Mouse (Mus musculus): Measurements from ENCODE around the gene Mboat2. TPM values are rescaled to one million over a fixed set of nuclear protein-coding genes. Genes with fewer than 3 reads are reported as not detected.

Mboat2 gene
- polyA plus RNA-seq, 1 experiment from 2014 or later: 32.1 TPM

GRCm38 (mm10) chr12:24878735-24879362, 48.2 kb downstream of the Mboat2 start:
- WGBS: 53% methylated on average over 5 of the region's 5 CpGs
- H3K4me2 ChIP-seq (replicated peaks; ENCODE audit: low read depth, low read length): no peak overlapping the region
- peak; percentile 49; the same call in 1 of the 2 replicates for ATAC-seq
- no peaks in the 10 kb centered on the region for H3K9me3 ChIP-seq (ENCODE audit: low read length)
- H3K4me3 ChIP-seq (ENCODE audit: low read depth, low read length): no peak overlapping the region
- no peak overlapping the region for H3K27ac ChIP-seq (ENCODE audit: low read length)
- DNase-seq (ENCODE audit: low spot score): no peak
- 0 out of 2 replicates have a peak, but pooled peaks cover 3% of the 10 kb centered on the region for H3K36me3 ChIP-seq (ENCODE audit: insufficient read depth, low read length)
- peaks cover 16% of the 10 kb centered on the region; the same call in 1 of the 2 replicates for H3K4me1 ChIP-seq (ENCODE audit: insufficient read depth, low read depth, low read length)
- H3K27me3 ChIP-seq (replicated peaks; ENCODE audit: insufficient read depth, low read length): no peaks in the 10 kb centered on the region
- no peak overlapping the region for H3K9ac ChIP-seq (replicated peaks; ENCODE audit: low read depth)
- no peak for TF ChIP-seq EP300 (IDR thresholded peaks at IDR 0.05)
- TF ChIP-seq CTCF (IDR thresholded peaks at IDR 0.05): no peak

- no peak overlapping the region for H3K4me3 ChIP-seq (ENCODE audit: low read depth, low read length)
- peaks cover 16% of the 10 kb centered on the region; the same call in 1 of the 2 replicates for H3K4me1 ChIP-seq (ENCODE audit: insufficient read depth, low read depth, low read length)
- WGBS: 64% methylated on average over 10 of the region's 10 CpGs
- H3K9me3 ChIP-seq (ENCODE audit: low read length): no peaks in the 10 kb centered on the region
- H3K36me3 ChIP-seq (ENCODE audit: insufficient read depth, low read length): 0 out of 2 replicates have a peak, but pooled peaks cover 3% of the 10 kb centered on the region
- no peak for DNase-seq (ENCODE audit: low spot score)
- ATAC-seq: no peak
- no peak overlapping the region for H3K9ac ChIP-seq (replicated peaks; ENCODE audit: low read depth)
- H3K4me2 ChIP-seq (replicated peaks; ENCODE audit: low read depth, low read length): no peak overlapping the region
- no peak for TF ChIP-seq EP300 (IDR thresholded peaks at IDR 0.05)
- TF ChIP-seq CTCF (IDR thresholded peaks at IDR 0.05): no peak
- no peak overlapping the region for H3K27ac ChIP-seq (ENCODE audit: low read length)
- H3K27me3 ChIP-seq (replicated peaks; ENCODE audit: insufficient read depth, low read length): no peaks in the 10 kb centered on the region
These were observed 48.9 kb downstream of the Mboat2 start for GRCm38 (mm10) chr12:24879613-24880029.

GRCm38 (mm10) chr12:24883279-24883678, 52.6 kb downstream of the Mboat2 start:
- no peak overlapping the region for H3K4me2 ChIP-seq (replicated peaks; ENCODE audit: low read depth, low read length)
- no peaks in the 10 kb centered on the region; the same call in 1 of the 2 replicates for H3K4me1 ChIP-seq (ENCODE audit: insufficient read depth, low read depth, low read length)
- 0 out of 2 replicates have a peak, but pooled peaks cover 3% of the 10 kb centered on the region for H3K36me3 ChIP-seq (ENCODE audit: insufficient read depth, low read length)
- H3K27me3 ChIP-seq (replicated peaks; ENCODE audit: insufficient read depth, low read length): no peaks in the 10 kb centered on the region
- H3K4me3 ChIP-seq (ENCODE audit: low read depth, low read length): no peak overlapping the region
- no peak overlapping the region for H3K9ac ChIP-seq (replicated peaks; ENCODE audit: low read depth)
- WGBS: 65% methylated on average over 3 of the region's 3 CpGs
- DNase-seq (ENCODE audit: low spot score): peak; percentile 72
- peak overlapping the region; percentile 38; the same call in 1 of the 2 replicates for H3K27ac ChIP-seq (ENCODE audit: low read length)
- ATAC-seq: peak; percentile 66
- H3K9me3 ChIP-seq (ENCODE audit: low read length): no peaks in the 10 kb centered on the region
- TF ChIP-seq CTCF (IDR thresholded peaks at IDR 0.05) (no peak), EP300 (IDR thresholded peaks at IDR 0.05) (0 out of 2 replicates have a peak, but pooled peaks have one; percentile 16)

- H3K4me3 ChIP-seq (ENCODE audit: low read depth, low read length): no peak overlapping the region
- H3K27me3 ChIP-seq (replicated peaks; ENCODE audit: insufficient read depth, low read length): no peaks in the 10 kb centered on the region
- no peak overlapping the region for H3K27ac ChIP-seq (ENCODE audit: low read length)
- ATAC-seq (no peak), DNase-seq (ENCODE audit: low spot score) (no peak)
- H3K9me3 ChIP-seq (ENCODE audit: low read length): no peaks in the 10 kb centered on the region
- no peak overlapping the region for H3K4me2 ChIP-seq (replicated peaks; ENCODE audit: low read depth, low read length)
- no peaks in the 10 kb centered on the region for H3K4me1 ChIP-seq (ENCODE audit: insufficient read depth, low read depth, low read length)
- no peak overlapping the region for H3K9ac ChIP-seq (replicated peaks; ENCODE audit: low read depth)
- TF ChIP-seq CTCF (IDR thresholded peaks at IDR 0.05) (no peak), EP300 (IDR thresholded peaks at IDR 0.05) (no peak)
- H3K36me3 ChIP-seq (ENCODE audit: insufficient read depth, low read length): 0 out of 2 replicates have a peak, but pooled peaks cover 3% of the 10 kb centered on the region
These were observed 56.1 kb downstream of the Mboat2 start for GRCm38 (mm10) chr12:24886800-24887199.

- H3K27ac ChIP-seq (ENCODE audit: low read length): peak overlapping the region; percentile 43; the same call in 1 of the 2 replicates
- peak; percentile 99 for TF ChIP-seq EP300 (IDR thresholded peaks at IDR 0.05)
- TF ChIP-seq CTCF (IDR thresholded peaks at IDR 0.05): no peak
These were observed 58.8 kb downstream of the Mboat2 start for GRCm38 (mm10) chr12:24889371-24890051.

GRCm38 (mm10) chr12:24890158-24890557, 59.5 kb downstream of the Mboat2 start:
- Histone ChIP-seq H3K27ac (ENCODE audit: low read length) (0 out of 2 replicates have a peak overlapping the region, but pooled peaks have one; percentile 43), H3K36me3 (ENCODE audit: insufficient read depth, low read length) (no peaks in the 10 kb centered on the region), H3K9ac (replicated peaks; ENCODE audit: low read depth) (no peak overlapping the region), H3K4me1 (ENCODE audit: insufficient read depth, low read depth, low read length) (peaks cover 14% of the 10 kb centered on the region; the same call in 1 of the 2 replicates), H3K9me3 (ENCODE audit: low read length) (no peaks in the 10 kb centered on the region), H3K4me3 (ENCODE audit: low read depth, low read length) (no peak overlapping the region), H3K27me3 (replicated peaks; ENCODE audit: insufficient read depth, low read length) (no peaks in the 10 kb centered on the region), H3K4me2 (replicated peaks; ENCODE audit: low read depth, low read length) (no peak overlapping the region)
- no peak for TF ChIP-seq CTCF (IDR thresholded peaks at IDR 0.05)
- TF ChIP-seq EP300 (IDR thresholded peaks at IDR 0.05): no peak
- WGBS: 76% methylated on average over 2 of the region's 2 CpGs
- DNase-seq (ENCODE audit: low spot score): no peak
- ATAC-seq: no peak

More at GRCm38 (mm10) chr12:24889371-24890051, 58.8 kb downstream of the Mboat2 start:
- ATAC-seq (peak; percentile 90), DNase-seq (ENCODE audit: low spot score) (peak; percentile 87)
- H3K4me1 ChIP-seq (ENCODE audit: insufficient read depth, low read depth, low read length): peaks cover 11% of the 10 kb centered on the region; the same call in 1 of the 2 replicates
- no peak overlapping the region for H3K4me3 ChIP-seq (ENCODE audit: low read depth, low read length)
- H3K4me2 ChIP-seq (replicated peaks; ENCODE audit: low read depth, low read length): no peak overlapping the region
- H3K9me3 ChIP-seq (ENCODE audit: low read length): no peaks in the 10 kb centered on the region
- WGBS: 61% methylated on average over 7 of the region's 7 CpGs
- no peaks in the 10 kb centered on the region for H3K27me3 ChIP-seq (replicated peaks; ENCODE audit: insufficient read depth, low read length)
- no peak overlapping the region for H3K9ac ChIP-seq (replicated peaks; ENCODE audit: low read depth)
- no peaks in the 10 kb centered on the region for H3K36me3 ChIP-seq (ENCODE audit: insufficient read depth, low read length)

All from lung, postnatal 0 days (tissue).